Mouse (Mus musculus): ENCODE measurements around the gene Dock6. TPM values are rescaled to one million over a fixed set of nuclear protein-coding genes. Genes with fewer than 3 reads are reported as not detected.
"Not testable (repeated sequence)": the region's sequence is repeated elsewhere in the genome, so short reads cannot be mapped to it uniquely, and the experiment has no call there.

Dock6 gene
- total and polyA plus RNA-seq, 2 experiments from 2014 or later, result 8.3 to 15.2 TPM

DNA sequence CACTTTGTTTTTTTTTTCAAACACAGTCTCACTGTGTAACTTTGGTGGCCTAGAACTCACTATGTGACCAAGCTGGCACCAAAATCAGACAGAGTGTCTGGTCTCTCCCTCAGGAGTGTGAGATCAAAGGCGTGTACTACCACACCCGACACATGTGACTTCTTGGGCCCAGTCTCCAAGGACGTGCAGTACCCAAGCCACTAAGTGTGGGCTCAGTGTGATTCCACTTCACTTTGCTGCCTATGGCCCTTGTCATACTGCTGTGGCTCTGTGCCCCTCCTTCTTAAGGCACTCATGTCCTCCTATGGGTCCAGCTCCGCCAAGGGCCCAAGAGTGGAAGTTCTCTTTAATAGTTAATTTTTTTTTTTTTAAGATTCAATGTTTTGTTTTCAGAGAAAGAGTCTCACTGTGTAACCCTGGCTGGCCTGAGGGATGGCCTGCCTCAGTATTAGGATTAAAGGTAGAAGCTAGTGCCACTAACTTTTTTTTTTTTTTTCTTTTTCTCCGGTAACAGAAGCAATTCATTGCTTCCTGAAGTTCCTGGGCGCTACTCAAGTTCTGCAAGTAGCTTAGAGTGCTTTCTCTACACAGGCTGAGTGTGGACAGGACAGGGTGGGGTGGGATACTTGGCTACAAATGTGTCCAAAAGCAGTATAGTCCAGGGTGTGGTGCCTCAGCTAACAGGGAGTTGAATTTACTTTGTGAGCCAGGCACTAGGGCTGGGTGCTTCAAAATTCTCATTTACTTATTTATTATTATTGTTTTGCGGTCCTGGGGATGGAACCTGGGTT is 67.7 kb downstream of the Dock6 start:
- H3K9me3 ChIP-seq (ENCODE audit: low read length), result no peaks in the 10 kb centered on the region
- H3K36me3 ChIP-seq (ENCODE audit: insufficient read depth), result no peaks in the 10 kb centered on the region
- no peak overlapping the region for H3K9ac ChIP-seq
- no peak overlapping the region for H3K27ac ChIP-seq (ENCODE audit: low read depth, low read length)
- no peak for ATAC-seq
- H3K27me3 ChIP-seq (ENCODE audit: insufficient read depth, low read length), result no peaks in the 10 kb centered on the region
- H3K4me2 ChIP-seq (ENCODE audit: low read depth), result no peak overlapping the region
- H3K4me1 ChIP-seq (ENCODE audit: insufficient read depth), result no peaks in the 10 kb centered on the region
- TF ChIP-seq CTCF (IDR thresholded peaks at IDR 0.05; ENCODE audit: low read depth), result no peak
- H3K4me3 ChIP-seq (ENCODE audit: low read depth, low read length), result no peak overlapping the region
- no peak for DNase-seq
- WGBS, result 93% methylated on average over 7 of the region's 7 CpGs

DNA sequence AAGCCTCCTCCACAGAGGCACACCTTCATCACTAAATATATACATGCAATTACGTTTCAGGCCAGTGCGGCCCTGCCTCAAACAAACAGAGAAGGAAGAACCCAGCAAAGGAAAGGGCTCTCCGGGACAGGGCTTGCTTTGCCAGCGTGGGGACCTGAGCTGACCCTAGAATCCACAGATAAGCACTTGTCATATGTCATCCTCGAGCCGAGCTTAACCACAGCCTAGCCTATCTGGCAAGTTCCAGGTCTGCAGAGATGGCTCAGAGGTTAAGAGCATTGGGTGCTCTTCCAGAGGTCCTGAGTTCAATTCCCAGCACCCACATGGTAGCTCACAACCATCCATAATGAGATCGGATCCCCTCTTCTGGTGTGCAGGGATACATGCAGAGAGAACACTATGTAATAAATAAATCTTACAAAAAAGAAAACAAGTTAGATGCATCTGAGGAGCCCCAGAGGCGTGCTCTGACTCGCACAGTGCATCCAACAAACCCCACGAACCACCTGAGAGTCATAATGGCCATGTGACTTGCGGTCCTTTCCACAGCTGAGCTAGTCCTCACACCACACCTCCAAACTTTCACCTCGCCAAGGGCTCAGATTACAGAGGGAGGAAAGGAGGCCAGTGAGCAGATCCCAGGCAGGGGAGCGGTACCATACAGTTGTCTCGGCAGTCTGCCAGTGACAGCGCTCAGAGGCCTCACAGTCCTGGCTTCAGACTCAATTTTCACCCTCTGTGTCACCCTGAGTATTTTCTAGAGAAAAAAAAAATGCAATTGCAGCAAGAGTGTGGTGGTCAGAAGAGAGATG is 70.6 kb downstream of the Dock6 start:
- H3K4me3 ChIP-seq (ENCODE audit: low read depth, low read length), result no peak overlapping the region
- H3K36me3 ChIP-seq (ENCODE audit: insufficient read depth), result no peaks in the 10 kb centered on the region
- no peak for DNase-seq
- no peak overlapping the region for H3K4me2 ChIP-seq (ENCODE audit: low read depth)
- TF ChIP-seq CTCF (IDR thresholded peaks at IDR 0.05; ENCODE audit: low read depth), result no peak
- no peaks in the 10 kb centered on the region for H3K9me3 ChIP-seq (ENCODE audit: low read length)
- no peak overlapping the region for H3K9ac ChIP-seq
- WGBS, result 83% methylated on average over 15 of the region's 15 CpGs
- no peak for ATAC-seq
- no peaks in the 10 kb centered on the region for H3K4me1 ChIP-seq (ENCODE audit: insufficient read depth)
- H3K27me3 ChIP-seq (ENCODE audit: insufficient read depth, low read length), result no peaks in the 10 kb centered on the region
- no peak overlapping the region for H3K27ac ChIP-seq (ENCODE audit: low read depth, low read length)

DNA sequence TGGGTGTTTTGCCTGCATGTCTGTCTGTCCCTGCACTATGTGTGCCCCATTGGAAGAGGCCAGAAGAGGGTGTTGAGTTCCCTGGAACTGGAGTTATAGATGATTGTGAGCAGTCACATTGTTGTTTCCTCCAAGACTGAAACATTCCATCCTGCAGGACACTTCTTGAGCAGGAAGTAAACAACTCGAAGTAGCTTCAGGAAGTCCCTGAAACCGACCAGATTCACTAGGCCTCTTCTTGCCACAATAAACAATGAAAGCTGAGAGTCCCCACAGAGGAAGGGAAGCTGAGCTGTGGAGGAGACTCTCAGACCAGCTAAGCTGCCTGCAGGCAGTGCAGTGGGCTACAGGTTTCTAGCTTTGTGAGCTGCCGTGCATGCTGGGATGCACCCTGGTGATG is 74.7 kb downstream of the Dock6 start:
- Histone ChIP-seq H3K27me3 (ENCODE audit: insufficient read depth, low read length) (no peaks in the 10 kb centered on the region), H3K9ac (no peak overlapping the region), H3K36me3 (ENCODE audit: insufficient read depth) (no peaks in the 10 kb centered on the region), H3K9me3 (ENCODE audit: low read length) (no peaks in the 10 kb centered on the region), H3K4me1 (ENCODE audit: insufficient read depth) (no peaks in the 10 kb centered on the region), H3K4me3 (ENCODE audit: low read depth, low read length) (no peak overlapping the region), H3K4me2 (ENCODE audit: low read depth) (no peak overlapping the region), H3K27ac (ENCODE audit: low read depth, low read length) (no peak overlapping the region)
- WGBS, result 90% methylated on average over 3 of the region's 3 CpGs
- TF ChIP-seq CTCF (IDR thresholded peaks at IDR 0.05; ENCODE audit: low read depth), result no peak
- ATAC-seq (no peak), DNase-seq (no peak)

DNA sequence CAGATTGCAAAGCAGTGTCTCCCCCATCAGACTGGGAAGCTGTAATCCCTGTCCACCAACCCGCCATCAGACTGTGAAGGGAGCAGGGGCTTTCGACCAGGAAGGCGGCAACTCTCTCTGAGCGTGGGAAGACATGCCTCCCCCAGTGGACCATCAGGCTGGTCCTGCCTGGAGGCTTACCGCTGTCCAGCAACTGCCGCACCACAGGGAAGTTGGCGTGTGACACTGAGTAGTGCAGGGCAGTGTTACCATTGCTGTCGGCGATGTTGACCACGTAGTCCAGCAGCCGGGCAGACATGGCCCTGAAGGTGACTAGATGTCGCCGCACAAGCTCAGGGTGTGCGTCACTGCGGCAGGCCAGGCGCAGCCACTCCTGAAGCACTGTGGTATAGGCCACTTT is 78.1 kb downstream of the Dock6 start:
- no peak for TF ChIP-seq CTCF (IDR thresholded peaks at IDR 0.05; ENCODE audit: low read depth)
- 92% methylated on average over 16 of the region's 16 CpGs for WGBS
- Histone ChIP-seq H3K9me3 (ENCODE audit: low read length) (no peaks in the 10 kb centered on the region), H3K27ac (ENCODE audit: low read depth, low read length) (no peak overlapping the region), H3K4me1 (ENCODE audit: insufficient read depth) (no peaks in the 10 kb centered on the region), H3K4me3 (ENCODE audit: low read depth, low read length) (no peak overlapping the region), H3K36me3 (ENCODE audit: insufficient read depth) (no peaks in the 10 kb centered on the region), H3K27me3 (ENCODE audit: insufficient read depth, low read length) (no peaks in the 10 kb centered on the region), H3K4me2 (ENCODE audit: low read depth) (no peak overlapping the region), H3K9ac (no peak overlapping the region)
- DNase-seq (no peak), ATAC-seq (no peak)

DNA sequence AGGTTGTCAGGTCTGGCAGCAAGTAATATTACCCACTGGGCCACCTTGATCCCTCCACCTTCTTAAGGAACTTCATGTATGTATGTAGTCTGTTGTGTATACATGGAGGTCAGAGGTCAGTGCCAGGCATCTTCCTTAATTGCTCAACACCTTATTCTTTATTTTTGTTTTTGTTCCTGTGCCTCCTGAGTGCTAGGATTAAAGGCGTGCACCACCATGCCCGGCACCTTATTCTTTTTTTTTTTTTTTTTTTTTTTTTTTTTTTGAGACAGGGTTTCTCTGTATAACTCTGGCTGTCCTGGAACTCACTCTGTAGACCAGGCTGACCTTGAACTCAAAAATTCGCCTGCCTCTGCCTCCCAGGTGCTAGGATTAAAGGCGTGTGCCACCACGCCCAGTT is 79.0 kb downstream of the Dock6 start:
- H3K4me1 ChIP-seq (ENCODE audit: insufficient read depth); ATAC-seq; H3K27ac ChIP-seq (ENCODE audit: low read depth, low read length); DNase-seq; H3K4me3 ChIP-seq (ENCODE audit: low read depth, low read length); H3K27me3 ChIP-seq (ENCODE audit: insufficient read depth, low read length); H3K9ac ChIP-seq; H3K36me3 ChIP-seq (ENCODE audit: insufficient read depth); H3K4me2 ChIP-seq (ENCODE audit: low read depth); H3K9me3 ChIP-seq (ENCODE audit: low read length): not testable (repeated sequence)
- WGBS, result 80% methylated on average over 5 of the region's 5 CpGs

DNA sequence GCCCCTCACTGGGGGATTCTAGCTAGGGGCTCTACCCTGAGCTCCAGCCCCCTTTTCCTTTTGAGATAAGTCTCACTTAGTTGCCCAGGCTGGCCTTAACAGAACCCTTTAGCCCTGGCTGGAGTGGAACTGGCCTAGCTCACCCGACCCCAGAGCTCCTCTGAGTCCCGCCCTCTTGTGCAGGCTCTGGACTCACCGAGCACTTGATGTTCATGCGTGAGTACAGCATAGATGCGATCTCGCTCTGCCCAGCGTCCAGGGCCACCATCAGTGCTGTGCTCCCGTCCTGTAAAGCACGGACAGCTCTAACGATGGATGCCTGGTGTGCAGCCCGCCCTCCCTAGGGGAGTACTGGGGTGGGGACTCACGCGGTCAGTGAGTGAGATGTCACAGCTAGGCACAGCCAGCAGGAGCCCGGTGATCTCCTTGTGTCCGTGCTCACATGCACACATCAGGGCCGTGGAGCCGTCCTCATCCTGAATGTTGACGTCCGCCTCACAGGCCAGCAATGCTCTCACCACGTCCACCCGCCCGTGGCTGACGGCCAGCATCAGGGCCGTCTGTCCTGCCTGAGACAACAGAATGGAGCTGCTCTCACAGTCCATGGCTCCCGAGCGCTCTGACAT is 82.8 kb downstream of the Dock6 start:
- Histone ChIP-seq H3K4me1 (ENCODE audit: insufficient read depth) (peaks cover 4% of the 10 kb centered on the region; the same call in 1 of the 2 replicates), H3K27me3 (ENCODE audit: insufficient read depth, low read length) (no peaks in the 10 kb centered on the region), H3K9ac (no peak overlapping the region), H3K4me2 (ENCODE audit: low read depth) (no peak overlapping the region), H3K27ac (ENCODE audit: low read depth, low read length) (0 out of 2 replicates have a peak overlapping the region, but pooled peaks have one; percentile 15), H3K36me3 (ENCODE audit: insufficient read depth) (no peaks in the 10 kb centered on the region), H3K4me3 (ENCODE audit: low read depth, low read length) (no peak overlapping the region), H3K9me3 (ENCODE audit: low read length) (no peaks in the 10 kb centered on the region)
- 80% methylated on average over 26 of the region's 26 CpGs for WGBS
- DNase-seq, result no peak
- no peak for TF ChIP-seq CTCF (IDR thresholded peaks at IDR 0.05; ENCODE audit: low read depth)
- peak; percentile 2; the same call in 1 of the 2 replicates for ATAC-seq

Measured in forebrain, postnatal 0 days (tissue).